Mouse (Mus musculus) testis, adult 2 months (tissue): ENCODE measurements around the gene Ccl2.

Source experiments
- CTCF ChIP-seq: fragments of 200-500 bp; IDR thresholded peaks from 2 replicates; pipeline ENCODE4 v1.5.1; 2012; ENCODE audit warnings: low read depth, mild to moderate bottlenecking, inconsistent platforms, low read length, moderate library complexity; ENCODE audit not compliant: control insufficient read depth, insufficient read depth, insufficient replicate concordance
- POLR2A ChIP-seq: fragments of 200-500 bp; IDR thresholded peaks from 2 replicates; pipeline ENCODE4 v1.6.1; 2012; ENCODE audit warnings: low read depth, mild to moderate bottlenecking, inconsistent platforms, low read length, moderate library complexity; ENCODE audit not compliant: control insufficient read depth

GRCm38 (mm10) chr11:81997085-81997484 lies 38.3 kb upstream of the Ccl2 start:
- TF ChIP-seq CTCF, result no peak
- TF ChIP-seq POLR2A, result no peak
